Mouse (Mus musculus) c-Kit-positive CD71-positive TER-119-positive erythroid progenitor cells, embryonic 14.5 days (primary cell): ENCODE results near the gene BC035044.
"Not testable (repeated sequence)": the region's sequence is repeated elsewhere in the genome, so short reads cannot be mapped to it uniquely, and the experiment has no call there.

Experiments used
- DNase-seq: peaks from one replicate; pipeline ENCODE4 v3.0.0-alpha.2; 2013; ENCODE audit warnings: low spot score

BC035044 gene

DNA sequence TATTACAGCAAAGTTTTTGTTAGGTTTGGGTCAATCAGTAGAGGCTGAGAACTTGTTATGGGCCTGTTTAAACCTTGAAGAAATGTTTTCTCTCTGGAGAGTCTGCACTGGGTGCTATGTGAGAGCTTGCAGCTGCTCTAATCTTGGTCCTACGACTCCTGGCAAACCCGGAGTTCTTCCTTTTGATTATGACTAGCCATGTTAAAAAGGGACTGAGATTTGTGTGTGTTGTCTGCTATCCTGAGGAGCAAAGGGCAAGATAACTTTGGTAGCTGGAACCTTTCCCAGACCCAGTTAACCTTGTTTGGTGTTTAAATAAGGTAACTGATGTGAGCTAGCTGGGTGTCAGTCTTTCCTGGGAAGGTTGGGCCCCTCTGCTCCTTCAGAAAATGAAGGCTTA, 40.3 kb downstream of the BC035044 start:
- DNase-seq, result no peak

DNA sequence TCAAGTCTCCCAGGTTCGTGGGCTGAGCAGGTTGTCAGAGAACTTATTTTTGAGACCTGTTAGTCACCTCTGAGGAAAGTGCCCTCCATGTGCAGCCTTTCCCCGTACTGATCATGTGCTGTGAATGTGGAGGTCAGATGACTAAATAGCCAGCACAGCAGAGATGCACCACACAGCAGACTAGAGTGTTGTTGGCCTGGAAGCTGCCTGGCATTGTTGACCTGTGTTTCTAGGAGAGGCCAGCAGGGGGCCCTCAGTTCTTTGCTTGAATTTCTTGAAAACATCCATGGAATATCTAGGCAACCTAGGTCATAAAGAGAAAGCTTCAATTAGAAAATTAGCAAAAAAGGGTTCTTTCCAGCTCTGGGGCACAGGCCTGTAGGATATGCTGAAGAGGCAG, 41.0 kb downstream of the BC035044 start:
- DNase-seq, result no peak

DNA sequence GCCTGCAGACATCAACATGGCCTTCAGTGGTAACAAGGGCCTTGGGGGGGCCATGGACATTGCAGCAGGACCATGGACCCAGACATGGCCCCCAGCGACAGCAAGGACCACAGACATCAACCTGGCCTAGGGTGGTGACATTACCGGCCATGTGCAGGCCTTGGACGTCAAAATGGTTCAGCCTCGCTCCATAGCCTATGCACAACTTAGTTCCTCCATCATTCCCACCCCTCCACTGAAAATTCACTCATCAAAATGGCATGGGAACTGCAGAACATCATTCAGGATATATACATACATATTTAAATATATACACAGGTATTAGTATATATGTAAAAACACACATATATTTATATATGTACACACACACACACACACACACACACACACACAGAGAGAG, 43.5 kb downstream of the BC035044 start:
- DNase-seq, result no peak

DNA sequence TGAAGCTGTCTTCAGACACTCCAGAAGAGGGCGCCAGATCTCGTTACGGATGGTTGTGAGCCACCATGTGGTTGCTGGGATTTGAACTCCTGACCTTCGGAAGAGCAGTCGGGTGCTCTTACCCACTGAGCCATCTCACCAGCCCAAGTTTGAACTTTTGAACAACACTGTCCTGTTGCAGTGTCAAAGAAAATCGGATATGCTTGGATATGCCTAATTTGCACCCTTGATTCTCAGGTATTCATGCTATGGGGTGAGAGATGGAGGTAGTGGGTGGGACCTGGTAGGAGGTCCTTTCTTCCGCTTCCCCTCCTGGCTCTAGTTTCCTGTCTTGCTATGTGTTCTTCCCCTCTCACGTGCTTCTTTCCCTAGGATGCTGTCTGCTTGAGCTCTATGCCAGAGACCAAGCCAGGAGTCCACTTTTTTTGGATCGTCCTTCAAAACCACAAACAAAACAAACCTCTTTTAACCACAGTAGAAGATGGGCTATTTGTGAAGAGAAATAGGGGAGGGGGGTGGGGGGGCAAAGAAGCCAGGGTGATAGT, 44.9 kb downstream of the BC035044 start:
- no peak for DNase-seq

DNA sequence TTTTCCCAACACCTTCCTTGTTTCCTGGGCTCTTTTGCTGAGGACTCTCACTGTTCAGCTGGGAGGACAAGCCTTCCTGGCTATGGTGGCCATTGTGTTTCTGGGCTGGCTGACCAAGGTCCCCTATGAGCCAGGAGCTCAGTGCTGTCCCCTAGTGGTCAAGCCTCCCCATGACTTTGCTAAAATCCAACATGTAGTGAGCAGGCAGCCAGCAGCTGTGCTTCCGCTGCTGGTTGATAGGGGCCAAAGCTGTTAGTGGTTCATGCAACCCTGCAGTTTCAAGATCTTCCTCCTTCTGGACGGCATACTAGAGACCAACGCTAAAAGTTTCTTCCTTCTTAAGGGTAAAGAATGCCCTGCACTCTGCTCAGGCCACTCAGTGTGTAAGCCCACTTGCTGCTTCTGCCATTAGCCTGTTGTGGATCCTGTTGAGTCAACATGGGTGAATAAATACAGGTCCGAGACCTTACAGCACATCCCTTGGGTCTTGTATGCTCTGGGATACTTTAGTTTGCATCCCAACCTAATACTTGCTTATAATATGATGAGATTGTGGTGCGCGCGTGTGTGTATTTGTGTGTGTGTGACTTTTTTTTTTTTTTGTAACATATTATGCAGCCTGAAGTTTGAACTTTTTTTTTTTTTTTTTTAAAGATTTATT, 45.5 kb downstream of the BC035044 start:
- peak; percentile 87 for DNase-seq

DNA sequence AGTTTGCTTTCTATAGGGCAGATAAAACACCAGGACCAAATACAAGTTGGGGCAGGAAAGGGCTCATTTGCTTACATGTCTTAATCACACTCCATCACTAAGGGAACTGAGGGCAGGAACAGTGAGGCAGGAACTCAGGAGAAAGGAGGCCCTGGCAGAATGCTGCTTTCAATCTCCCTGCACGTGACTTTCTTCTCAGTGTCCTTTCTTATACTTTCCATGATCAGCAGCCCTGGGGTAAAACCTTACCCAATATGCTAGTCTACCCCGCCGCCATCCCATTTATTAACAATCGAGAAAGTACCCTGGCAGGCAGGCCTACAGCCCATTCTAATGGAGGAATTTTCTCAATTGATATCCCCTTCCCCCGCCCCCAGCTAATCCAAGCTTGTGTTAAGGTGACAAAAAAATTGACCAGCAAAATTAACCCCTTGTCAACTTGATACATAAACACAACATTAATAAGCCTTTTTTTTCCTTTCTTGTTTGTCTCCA, 46.3 kb downstream of the BC035044 start:
- no peak for DNase-seq

DNA sequence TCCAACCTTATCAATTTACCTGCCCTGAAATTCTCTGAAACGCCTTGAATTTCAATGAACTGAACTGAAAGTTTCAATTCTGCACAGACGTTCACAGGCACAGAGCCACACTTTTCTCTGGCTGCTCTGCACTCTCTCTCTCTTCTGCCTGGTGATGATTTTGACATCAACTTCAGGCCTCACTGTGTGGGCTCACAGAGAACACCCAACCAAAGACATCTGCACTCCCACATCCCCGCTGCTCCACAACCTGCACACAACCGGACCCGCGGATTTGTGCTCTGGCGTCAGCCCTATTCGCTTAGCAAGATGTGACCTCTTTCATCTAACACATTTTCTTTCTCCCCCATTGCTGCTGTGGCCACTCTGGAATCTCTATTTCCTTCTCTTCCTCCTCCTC, 46.8 kb downstream of the BC035044 start:
- no peak for DNase-seq

DNA sequence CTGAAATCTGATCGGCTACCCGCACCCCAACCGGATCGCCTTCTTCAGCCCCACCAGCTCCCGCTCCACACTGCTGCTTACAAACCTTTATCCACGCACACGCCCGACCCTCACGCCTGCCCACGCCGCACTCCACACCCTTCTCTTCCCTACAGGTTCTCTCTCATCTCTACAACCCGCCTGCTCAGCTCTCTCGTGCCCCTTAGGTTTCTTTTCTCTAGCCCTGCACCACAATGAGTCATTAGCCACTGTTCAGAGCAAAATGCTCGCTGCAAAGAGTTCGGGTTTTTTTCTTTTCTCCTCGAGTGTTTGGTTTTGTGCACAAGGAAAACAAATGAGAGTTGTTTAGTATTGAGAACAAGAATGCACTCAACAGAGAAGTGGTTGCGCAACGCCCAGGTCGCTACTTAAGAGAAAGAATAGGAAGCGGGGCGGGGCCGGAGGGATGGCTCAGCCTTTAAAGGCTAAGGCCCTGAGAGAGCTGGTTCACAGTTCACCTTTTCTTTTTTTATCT, 47.4 kb downstream of the BC035044 start:
- peak; percentile 59 for DNase-seq

DNA sequence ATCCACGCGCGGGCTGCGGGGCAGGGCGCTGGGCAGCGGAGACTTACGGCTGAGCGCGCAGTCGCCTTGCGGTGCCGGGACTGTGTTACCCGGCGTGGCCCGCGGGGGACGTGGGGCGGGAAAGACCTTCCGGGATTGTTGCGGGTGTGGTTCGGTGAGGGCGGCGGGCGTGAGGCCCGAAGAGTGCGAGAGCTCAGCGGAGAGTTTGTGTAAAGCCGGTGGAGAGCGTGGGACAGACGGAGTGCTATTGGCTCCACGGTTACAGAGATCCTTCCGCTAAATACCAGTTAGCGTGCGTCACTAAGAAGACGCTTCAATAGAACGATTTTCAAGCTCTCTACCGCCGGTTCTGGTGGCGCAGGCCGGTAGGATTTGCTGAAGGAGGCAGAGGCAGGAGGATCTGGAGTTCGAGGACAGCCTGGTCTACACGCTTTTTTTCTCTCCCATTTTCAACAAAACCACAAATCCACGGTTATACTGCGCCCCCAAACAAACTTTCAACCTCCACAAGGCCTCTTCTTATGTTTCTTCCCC, 47.9 kb downstream of the BC035044 start:
- DNase-seq, result peak; percentile 91

DNA sequence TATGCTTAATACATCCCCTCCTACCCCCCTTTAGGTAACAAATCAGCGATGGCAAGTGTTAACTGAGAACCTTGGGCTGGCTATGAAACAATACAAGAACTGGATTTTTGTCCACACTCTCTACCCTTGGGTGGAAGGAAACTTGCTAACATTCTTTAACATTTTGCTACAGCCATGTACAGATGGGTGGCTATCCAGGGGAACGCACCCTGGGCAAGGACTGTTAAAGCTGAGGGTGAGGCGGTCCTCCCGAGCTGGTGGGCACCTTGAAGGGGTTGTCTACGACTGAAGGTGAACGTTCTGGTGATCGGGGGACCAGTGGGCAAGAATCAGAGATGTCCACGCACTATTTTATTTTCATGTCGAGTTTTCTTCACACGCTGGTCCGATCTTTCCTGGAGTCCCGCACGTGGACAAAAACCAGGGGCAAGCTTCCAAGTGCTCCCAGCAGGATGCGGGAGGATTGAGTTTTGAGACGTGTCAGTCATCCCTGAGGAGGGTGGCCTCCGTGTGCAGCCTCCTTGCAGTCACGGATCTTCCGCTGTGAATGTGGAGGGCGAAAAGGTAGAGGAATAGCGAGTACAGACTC, 48.5 kb downstream of the BC035044 start:
- no peak for DNase-seq

DNA sequence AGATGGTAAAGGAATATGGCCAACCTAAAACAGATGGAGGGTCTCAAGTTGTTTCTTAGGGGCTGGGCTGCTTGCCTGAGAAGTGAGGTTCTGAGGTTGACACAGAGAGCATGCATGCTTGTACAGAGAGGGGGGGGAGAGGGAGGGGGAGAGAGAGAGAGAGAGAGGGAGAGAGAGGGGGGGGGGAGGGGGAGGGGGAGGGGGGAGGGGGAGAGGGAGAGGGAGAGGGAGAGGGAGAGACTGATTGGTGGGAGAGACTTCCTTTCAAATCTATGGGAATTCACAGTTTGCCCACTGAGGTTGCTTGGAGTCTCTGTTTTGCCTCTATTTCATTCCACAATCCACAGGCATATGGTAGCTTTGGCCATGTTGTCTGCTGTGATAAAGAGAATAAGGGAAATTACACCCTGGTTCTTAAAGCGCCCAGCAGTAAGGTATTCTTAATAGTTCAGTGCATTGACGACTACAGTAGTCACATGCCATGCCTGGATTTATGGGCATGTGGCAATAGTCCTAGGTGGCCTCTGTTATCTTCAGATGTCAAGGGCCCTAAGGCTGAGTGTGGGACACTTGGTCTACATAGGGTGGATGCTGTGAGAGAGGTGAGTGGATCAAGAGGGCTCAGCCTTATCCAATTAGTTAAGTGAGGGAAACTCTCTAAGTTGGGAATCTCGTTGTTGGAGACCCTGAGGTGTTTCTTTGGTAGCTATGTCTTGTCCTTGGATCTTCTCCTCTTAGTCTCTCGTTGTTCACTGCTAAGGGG, 49.4 kb downstream of the BC035044 start:
- DNase-seq, result no peak

DNA sequence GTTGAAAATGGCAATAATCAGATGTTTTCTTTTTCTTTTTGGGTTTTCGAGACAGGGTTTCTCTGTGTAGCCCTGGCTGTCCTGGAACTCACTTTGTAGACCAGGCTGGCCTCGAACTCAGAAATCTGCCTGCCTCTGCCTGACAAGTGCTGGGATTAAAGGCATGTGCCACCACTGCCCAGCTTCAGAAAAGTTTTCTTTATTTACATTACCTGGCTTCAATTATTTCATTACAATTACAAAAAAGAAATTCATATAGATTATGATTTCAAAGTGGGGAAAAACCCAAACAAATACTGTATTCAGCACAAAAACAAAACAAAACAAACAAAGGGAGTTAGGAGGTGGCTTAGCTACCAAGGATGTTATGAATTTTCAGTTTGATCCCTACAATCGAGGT, 50.3 kb downstream of the BC035044 start:
- DNase-seq, result not testable (repeated sequence)

DNA sequence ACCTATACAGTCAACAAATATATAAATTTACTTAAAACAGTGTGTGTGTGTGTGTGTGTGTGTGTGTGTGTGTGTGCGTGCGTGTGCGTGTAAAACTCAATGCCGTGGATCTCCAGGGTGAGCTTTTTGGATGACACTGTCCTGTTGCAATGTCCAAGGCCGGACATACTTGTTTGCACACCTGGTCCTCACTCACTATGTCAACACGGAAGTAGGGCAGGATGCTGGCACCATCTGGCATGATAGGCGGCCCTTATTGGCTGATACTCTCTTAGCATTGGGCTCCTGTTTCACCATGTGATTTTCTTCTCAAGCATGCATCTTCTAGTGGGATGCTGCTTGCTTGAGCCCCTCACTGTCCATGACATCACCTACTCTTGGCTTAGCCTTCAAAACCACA, 51.0 kb downstream of the BC035044 start:
- no peak for DNase-seq

DNA sequence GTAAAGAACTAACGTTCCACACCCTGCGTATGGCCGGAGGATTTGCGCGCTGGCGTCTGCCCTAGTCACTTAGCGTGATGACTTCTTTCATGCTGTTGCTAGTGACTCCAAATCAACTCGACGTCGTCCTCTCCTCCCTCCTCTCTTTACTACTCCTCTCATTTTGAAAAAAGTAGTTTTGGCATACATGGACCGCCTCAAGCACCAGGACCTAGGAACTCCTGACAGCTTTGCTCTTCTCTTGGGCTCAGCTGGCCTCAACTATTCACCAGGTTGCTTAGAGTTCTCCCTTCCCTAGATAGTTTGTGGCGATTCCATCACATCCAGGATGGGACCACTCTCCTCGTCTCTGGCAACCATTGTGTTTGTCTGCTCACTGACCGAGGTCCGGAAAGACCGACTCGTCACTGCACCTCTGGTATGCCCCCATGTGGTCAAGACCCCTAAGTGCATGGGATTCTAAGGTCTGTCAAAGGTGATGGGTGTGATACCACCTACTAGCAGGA, 51.6 kb downstream of the BC035044 start:
- DNase-seq, result peak; percentile 88

DNA sequence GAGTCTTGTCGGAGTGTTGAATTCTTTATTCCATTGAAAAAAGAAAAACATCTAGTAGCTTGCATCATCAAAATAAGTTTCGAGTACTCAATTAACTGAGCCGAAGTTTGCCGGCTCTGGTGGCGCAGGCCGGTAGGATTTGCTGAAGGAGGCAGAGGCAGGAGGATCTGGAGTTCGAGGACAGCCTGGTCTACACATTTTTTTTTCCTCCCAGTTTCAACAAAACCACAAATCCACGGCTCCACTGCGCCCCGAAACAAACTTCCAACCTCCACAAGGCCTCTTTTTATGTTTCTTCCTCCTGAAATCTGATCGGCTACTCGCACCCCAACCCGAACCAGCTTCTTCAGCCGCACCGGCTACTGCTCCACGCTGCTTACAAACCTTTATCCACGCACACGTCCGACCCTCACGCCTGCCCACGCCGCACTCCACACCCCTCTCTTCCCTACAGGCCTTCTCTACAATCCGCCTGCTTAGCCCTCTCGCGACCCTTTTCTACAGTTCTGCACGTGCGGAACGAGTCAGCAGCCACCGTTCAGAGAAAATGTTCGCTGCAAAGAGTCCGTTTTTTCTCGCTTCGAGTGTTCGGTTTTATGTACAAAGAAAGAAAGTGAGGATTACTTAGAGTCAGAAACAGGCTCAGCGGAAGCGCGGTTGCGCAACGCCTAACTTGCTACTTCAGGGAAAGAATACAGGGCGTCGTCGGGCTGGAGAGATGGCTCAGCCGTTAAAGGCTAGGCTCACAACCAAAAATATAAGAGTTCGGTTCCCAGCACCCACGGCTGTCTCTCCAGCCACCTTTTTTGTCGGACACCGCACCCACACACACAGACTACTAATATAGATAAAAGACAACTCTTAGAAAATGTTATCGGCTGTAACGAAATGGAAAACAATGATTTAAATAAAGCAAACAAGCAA, 52.3 kb downstream of the BC035044 start:
- peak; percentile 87 for DNase-seq

DNA sequence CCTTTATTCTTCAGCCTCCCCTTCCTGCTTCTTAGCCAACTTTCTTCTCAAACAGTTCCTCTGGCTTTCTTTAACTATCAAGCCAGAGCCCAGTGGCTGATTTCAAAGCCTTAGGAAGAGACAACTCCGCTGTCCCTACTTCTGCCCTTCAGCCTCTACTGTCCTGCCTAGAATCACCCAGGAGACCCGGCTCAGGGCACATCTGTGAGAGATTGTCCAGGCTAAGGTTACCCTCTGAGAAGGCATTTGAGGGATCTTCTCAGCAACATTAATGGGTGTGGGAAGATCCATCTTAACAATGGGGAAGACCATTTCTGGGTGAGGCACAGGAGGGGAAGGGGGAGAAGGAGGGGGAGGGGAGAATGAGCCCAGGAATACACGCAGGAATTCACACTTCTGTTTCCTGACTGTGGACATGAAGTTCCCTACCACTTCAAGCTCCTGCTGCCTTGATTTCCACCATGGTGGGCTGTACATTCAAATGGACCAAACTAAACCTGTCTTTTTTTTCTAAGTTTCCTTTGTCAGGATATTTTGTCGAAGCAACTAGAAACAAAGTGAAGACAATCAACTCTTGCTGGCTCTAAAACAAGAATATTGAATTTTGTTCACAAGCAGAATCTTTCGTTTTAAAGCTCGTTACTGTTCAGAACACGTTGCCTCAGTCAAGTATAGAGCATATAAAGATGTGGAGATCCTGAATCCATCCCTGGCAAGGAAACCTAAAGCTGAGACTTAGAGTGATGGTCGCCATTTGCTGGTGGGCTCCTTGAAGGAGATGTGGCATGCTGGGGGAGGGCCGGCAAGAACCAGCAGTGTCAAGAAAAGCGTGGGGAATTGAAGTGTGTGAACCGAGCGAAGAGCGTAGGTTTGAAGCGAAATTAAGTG, 53.2 kb downstream of the BC035044 start:
- no peak for DNase-seq

DNA sequence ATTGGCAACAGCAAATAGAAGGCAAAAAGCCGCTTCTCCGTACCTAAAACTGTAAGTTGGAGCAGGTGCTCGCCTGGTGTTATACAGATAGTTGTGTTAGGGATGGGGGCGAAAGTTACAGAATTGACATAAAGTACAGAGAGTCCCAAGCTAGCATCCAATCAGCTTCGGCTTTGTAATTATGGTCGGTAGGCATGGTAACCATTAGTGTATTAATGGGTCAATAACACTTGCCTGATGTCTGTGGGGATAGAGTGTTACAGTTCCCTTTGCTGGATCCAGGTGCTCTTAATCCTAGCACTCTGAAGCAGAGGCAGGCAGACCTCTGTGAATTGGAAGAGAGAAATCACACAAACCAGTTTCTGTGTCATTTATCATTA, 54.0 kb downstream of the BC035044 start:
- DNase-seq, result no peak

DNA sequence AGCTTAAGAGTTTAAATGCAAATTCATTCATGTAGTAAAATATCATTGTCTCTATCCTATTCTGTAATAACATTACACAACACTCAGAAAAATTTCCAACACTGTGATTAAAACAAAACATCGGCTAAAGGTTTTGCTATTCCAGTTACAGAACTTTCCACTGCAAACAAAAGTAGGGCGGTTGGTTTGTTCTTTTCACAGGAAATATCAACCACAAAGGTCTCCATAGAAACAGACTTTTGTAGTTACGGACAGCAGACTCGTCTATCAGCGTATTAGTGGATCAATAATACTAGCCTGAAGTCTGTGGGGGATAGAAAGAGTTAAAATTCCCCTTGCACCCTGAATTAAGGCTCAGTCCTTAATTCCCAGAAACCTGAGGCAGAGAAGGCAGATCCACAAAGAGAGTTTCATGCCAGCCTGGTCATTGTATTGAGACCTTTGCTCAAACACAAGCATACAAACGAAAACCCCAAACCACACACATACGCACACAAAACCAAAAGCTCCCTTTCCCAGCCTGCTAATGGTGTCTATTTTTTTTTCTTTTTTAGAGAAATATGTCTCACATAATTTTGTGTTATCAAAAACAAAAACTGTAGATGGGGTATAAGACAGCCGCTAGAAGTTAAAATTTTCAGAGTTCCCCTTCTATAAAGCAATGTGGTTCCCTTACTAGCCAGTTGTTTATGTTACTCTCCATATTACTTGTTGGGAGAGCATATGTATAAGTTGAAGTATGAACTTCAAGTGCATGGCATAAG, 54.6 kb downstream of the BC035044 start:
- no peak for DNase-seq

DNA sequence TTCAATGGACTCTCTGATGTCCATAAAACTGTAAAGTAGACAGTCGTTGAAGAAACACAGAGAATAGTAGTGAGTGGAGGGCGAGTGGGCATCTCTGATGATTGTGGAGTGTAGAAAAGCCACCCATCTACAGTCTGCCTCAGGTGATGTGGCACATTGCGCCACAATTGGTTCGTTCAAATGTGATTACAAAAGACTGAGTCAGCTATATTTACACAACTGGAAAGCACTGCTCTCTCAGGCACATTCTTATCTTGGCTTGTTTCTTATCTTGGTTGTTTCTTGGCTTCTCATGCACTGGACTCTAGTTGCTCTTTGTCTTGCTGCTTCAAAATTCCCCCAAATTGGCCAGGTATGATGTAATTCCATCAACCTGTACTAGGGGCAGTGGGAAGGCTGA, 55.4 kb downstream of the BC035044 start:
- no peak for DNase-seq
